Mouse (Mus musculus): Measurements from ENCODE around the gene Drap1.

GRCm38 (mm10) chr19:5418750-5419466, 5.9 kb downstream of the Drap1 start:
- TF ChIP-seq CTCF (IDR thresholded peaks at IDR 0.05; ENCODE audit: low read depth): no peak
- TF ChIP-seq EP300 (IDR thresholded peaks at IDR 0.05; ENCODE audit: low read depth): no peak
